Mouse (Mus musculus): ENCODE data around the gene BC016579.

The BC016579 gene

DNA sequence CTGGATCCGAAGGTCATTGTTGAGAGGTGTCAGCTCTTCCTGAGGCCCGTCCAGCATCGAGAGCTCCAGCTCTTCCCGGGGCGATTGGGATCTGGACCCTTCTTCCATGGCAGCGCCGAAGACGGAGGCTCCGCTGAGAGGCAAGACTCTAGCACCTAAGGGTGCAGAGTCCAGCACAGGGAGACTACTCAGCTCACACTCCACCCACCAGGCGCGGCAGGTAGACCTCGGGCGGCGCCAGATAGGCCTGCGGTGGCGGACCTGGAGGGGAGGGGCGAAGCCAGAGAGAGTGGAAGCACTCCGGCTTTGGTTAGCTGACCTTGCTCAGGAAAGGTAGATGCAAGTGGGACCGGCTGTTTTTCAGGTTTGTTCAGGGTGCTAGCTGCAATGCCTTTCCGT, at the start of gene BC016579:
Gene BC016579, minus strand, starts transcription at position 135 of the 399 bp plus-strand sequence.
- no peak for DNase-seq (ENCODE audit: low spot score in 2 of 2)

GRCm38 (mm10) chr16:45699301-45699700, 45.4 kb upstream of the BC016579 start:
- no peak for DNase-seq (ENCODE audit: low spot score in 2 of 2)

DNA sequence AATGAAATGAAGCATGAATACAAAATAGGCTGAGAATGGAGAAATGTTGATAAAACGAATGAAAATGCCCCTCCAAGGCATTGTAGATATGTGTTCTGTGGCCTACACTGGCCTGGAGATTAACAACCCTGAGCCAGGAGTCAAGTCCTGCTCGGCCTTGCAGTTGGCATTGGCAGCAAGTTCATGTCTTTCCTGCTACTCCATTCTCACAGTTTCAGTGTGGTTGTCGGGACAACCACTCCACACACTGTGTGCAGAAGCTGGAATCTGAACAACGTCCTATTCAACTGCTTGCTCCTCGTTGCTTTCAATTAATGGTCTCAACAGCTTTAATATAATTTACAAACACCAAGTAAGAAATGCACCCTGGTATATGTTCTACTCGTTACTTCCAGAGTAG, 44.1 kb upstream of the BC016579 start:
- DNase-seq (ENCODE audit: low spot score in 2 of 2), result no peak

GRCm38 (mm10) chr16:45695445-45696160, 41.7 kb upstream of the BC016579 start:
- no peak for DNase-seq (ENCODE audit: low spot score in 2 of 2)

- no peak for DNase-seq (ENCODE audit: low spot score in 2 of 2)
Measured at GRCm38 (mm10) chr16:45693558-45693957, 39.7 kb upstream of the BC016579 start, which contains the start of gene Tmprss7. Tmprss7 (minus strand) TSS chr16:45693658.

GRCm38 (mm10) chr16:45692851-45693250, 39.0 kb upstream of the BC016579 start:
- no peak for DNase-seq (ENCODE audit: low spot score in 2 of 2)

DNA sequence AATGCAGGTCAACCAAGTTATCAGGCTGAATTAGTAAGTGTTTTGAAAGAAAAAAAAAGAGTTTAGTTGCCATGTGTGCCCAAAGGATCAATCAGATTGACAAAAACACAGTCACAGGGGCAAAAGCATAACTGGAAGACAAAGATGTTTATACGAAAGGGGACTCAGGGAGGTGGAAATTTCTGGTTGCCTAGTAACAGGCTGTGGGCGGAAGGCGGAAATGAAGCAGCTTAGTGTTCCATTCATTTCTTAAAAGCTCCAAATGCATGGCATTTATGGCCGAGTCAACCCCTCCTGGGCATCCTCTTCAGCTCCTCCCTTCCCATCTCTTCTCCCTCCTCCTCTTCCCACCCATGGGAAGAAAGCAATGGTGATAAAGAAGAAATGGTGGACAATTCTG, 36.3 kb upstream of the BC016579 start:
- DNase-seq (ENCODE audit: low spot score in 2 of 2), result no peak

DNA sequence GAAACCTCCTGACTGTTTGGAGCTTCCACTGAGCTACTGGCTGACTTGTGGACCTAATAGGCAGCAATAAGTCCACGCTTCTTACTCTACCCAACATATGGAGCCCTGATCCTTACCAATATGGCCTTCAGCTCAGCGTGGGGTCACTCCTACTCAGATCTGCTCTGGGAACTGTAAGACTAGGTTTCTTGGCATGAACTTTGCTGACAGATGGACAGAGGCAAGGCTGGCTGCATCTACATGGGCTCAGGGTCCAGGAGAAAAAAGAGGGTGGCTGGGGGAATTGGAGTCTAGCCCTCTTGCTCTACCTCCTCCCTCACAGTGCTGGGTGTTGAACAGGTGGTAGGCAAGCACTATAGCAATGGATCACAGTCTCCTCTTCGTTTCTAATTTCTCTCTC, 33.0 kb upstream of the BC016579 start:
- peak in 1 of 2 experiments; percentile 37 for DNase-seq (ENCODE audit: low spot score in 2 of 2)

DNA sequence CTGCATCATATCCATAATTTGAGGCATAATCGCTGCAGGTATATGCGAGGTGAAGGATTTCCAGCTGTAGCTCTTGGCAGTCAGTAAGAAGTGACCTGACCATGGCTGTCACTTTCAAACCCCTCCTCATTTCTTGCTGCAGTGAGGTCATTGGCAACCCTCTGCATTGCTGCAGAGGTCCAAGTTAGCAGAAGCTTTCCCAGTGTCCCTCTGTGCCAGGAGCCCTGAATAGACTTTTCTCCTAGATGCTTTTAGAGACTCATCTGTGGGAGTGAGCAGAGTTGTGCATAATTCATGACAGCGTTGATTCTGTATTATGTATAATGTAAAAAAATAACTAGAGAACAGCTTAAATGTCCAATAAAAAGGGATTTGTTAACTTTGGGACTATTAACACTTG, 31.4 kb upstream of the BC016579 start:
- no peak for DNase-seq (ENCODE audit: low spot score in 2 of 2)

GRCm38 (mm10) chr16:45684815-45685214, 30.9 kb upstream of the BC016579 start:
- peak; percentile 64 to 85 for DNase-seq (ENCODE audit: low spot score in 2 of 2)

GRCm38 (mm10) chr16:45676462-45676861, 22.6 kb upstream of the BC016579 start:
- no peak for DNase-seq (ENCODE audit: low spot score in 2 of 2)

DNA sequence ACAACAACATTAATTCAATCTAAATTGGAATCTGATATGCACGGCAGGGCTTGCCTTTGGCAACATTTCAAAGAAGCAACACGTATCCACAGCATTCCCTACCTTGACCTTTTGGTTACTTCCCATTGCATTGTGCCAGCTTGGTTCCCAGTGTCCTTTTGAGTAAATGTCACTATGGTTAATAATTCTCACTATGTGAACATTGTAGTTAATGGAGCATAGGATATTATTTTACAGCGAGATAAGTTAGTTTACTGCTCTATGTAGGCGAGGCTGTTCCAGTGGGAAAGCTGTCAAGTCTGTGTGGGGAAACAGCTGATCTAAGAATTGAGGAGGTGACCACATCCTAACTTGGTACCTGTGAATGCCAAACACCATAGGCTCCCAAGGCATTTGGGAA, 16.1 kb upstream of the BC016579 start:
- DNase-seq (ENCODE audit: low spot score in 2 of 2), result no peak

DNA sequence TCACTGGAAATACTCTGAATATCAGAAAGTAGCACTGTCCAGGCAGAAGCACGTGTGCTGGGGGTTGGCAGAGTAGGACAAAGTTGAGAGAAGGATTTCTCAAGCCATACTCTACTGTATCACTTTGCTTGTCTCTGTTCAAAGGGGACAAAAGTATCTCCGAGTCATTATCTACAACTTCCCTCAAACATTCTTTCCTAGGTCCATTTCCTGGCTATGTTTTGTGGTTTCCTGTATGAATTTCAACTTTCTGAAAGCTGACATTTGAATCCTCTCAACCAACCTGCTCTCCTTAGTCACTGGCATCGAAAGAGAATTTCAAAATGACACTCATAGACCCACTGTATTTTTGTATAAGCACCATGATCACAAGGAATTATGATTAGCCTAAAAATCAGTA, 14.3 kb upstream of the BC016579 start:
- no peak for DNase-seq (ENCODE audit: low spot score in 2 of 2)

DNA sequence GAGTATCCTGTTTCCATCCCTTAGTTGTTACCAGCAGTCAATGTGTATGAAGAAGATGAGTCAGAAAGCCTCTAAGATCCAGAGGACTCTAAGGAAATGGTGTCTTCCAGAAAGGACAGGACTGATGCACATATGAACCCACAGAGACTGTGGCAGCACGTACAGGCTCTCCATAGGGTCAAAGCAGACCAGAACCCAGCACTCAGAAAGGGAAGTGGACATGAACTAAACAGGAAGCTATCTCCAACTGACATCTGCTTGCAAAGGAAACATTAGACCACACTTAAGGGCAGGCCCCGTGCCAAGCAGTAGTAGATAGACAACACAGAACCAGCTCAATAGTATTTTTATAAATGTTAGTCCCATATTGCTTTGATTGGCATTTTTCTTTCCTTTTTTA, 12.3 kb upstream of the BC016579 start:
- no peak for DNase-seq (ENCODE audit: low spot score in 2 of 2)

- no peak for DNase-seq (ENCODE audit: low spot score in 2 of 2)
Measured at GRCm38 (mm10) chr16:45662381-45662780, 8.5 kb upstream of the BC016579 start.

DNA sequence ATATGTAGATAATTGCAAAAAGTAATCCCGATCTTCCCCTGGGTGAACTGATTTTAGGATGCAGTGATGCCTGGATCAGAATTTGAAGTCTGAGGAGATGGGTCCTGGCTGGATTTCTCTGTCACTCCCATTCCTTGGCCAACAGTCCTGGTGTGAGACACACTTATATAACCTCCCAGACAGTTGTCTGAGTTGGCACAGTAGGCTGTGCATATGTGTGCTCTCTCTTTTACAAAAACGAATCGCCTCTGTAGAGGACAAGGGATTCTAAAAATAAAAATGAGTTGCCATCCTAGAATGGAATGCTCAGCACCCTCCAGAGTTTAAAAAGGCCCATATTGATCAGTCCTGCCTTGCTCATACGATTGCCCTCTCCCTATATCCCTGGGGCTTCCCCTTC, 5.7 kb upstream of the BC016579 start:
- no peak for DNase-seq (ENCODE audit: low spot score in 2 of 2)

DNA sequence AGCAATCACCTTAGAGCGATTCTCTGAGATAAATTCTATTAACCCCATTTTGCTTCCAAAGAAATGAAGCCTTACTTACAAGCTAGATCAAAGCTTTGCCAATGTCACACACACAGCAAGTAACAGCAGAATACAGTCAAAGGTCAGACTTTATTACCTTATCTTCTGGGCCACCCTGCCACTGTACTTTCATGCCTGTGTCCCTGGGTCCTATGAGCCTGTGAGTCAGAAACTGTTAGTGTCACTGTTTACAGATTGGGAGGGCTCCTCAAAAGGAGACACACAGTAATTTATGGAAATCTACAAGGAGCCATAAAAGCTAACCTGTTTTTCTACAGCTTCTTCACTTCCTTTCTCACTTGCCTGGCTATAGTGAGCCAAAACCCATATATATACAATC, 4.4 kb upstream of the BC016579 start:
- DNase-seq (ENCODE audit: low spot score in 2 of 2), result no peak

- DNase-seq (ENCODE audit: low spot score in 2 of 2), result no peak
Measured at GRCm38 (mm10) chr16:45657574-45658159, 3.8 kb upstream of the BC016579 start.

DNA sequence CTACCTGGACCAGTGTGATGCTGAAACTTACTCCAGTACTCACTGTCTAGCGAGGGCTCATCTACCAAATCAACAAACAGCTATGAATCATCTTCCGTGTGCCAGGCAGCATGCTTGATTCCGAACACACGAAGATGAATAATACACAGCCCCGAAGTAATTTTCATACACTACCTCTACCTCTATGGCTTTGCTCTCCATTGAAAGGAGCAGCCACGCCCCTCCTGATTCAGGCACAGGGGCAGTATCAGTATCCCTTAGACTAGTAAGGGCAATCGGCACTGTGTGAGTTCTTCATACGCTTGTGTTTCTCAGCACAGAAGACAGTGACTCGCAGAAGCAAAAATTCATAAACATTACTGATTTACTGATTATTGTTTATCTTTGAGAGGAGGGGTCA, 597 bp upstream of the BC016579 start:
- DNase-seq (ENCODE audit: low spot score in 2 of 2), result no peak

DNA sequence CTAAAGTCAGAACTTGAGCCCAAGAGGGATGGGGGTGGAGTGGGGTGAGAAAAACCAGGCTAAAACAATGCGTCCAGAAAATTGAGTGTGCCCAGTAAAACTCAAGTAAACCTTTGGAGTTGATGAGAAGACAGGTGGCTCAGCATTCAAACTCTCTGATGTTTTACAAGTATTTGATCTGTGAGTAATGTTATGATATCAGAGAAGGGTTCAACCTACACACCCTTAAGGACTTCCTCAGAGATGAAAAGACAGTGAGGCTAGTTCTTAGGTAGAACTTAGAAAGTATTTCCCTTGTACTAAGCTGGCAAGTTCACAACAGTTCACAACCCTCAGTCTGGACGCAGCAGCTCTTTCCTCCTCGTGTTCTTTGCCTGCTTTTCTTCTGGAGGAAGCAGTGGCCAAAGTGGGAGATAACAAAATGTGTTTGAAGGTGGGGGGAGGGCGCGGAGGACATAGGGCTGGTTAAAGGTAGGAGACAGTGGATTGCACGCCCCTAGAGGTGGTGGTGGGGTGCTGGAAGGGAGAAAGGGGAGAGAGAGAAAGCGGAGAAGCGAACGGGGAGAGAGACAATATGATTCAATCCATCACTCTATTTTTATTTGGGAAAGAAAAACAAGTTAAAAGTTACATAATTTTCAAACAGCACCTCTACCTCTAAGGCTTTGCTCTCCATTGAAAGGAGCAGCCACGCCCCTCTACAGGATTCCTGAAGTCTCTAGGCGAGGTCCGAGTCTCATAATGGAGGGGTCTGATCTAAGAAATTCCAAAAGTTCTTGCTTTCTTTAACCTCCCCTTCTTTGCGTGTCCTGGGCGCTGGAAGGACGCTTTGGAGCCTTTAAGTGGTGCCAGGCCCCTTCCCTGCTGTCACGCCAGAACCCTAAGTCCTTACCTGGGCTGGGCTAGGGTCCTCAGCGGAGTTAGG, 597 bp downstream of the BC016579 start:
- DNase-seq (ENCODE audit: low spot score in 2 of 2), result no peak

GRCm38 (mm10) chr16:45651497-45651896, 2.4 kb downstream of the BC016579 start:
- DNase-seq (ENCODE audit: low spot score in 2 of 2), result no peak

- DNase-seq (ENCODE audit: low spot score in 2 of 2), result no peak
Measured at GRCm38 (mm10) chr16:45644380-45644779, 9.5 kb downstream of the BC016579 start.
